Mouse (Mus musculus): Measurements from ENCODE around the gene Kdm4b. TPM values are rescaled to one million over a fixed set of nuclear protein-coding genes. Genes with fewer than 3 reads are reported as not detected.

The Kdm4b gene
- polyA plus RNA-seq, 1 experiment from 2014 or later: 63.4 TPM

DNA sequence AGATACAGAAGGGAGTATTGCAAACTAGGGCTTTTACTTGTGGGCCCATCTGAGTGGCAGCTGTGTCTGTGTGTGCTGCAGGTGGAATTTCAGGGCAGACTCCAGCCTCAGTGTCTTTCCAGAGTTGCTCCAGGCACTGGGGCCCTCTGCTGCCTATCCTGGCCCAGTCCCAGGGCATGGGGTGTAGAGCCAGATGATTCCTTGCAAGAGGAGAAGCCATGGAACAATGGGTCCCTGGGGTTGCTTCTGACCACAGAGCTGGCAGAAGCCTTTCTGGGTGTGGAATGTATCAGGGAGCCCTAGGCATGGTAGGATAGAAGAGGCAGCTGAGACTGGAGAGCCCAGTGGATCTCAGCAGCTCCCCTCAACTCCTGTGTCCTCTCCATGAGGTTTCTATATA, 5.4 kb downstream of the Kdm4b start:
- ATAC-seq (ENCODE audit: low FRiP score): no peak
- H3K9me3 ChIP-seq: no peaks in the 10 kb centered on the region
- no peak overlapping the region for H3K4me3 ChIP-seq (replicated peaks)
- peaks cover 42% of the 10 kb centered on the region for H3K4me1 ChIP-seq
- H3K9ac ChIP-seq: no peak overlapping the region; the same call in 1 of the 2 replicates
- no peaks in the 10 kb centered on the region for H3K27me3 ChIP-seq
- H3K27ac ChIP-seq: no peak overlapping the region
- no peak overlapping the region for H3K4me2 ChIP-seq
- peaks cover 4% of the 10 kb centered on the region; the same call in 1 of the 2 replicates for H3K36me3 ChIP-seq (replicated peaks)

DNA sequence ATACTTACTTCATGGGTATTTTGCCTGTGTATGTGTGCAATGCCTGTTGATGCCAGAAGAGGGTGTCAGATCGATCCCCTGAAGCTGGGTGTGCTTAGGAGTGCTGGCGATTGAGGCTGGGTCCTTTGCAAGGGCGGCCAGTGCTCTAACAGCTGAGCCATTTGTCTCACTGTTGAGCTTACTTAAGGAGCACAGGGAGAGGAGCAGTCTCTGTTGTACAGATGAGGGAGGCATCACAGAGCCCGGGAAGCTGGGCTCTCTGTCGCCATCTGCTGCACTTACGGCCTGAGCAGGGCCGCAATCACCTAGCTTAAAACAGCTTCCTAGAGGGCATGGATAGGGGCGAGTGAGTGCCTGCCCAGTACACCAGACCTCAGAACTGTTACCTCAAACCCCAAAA, 7.1 kb downstream of the Kdm4b start:
- no peak overlapping the region for H3K4me2 ChIP-seq
- no peak overlapping the region for H3K27ac ChIP-seq
- peak; percentile 24; the same call in 1 of the 2 replicates for ATAC-seq (ENCODE audit: low FRiP score)
- H3K36me3 ChIP-seq (replicated peaks): peaks cover 4% of the 10 kb centered on the region; the same call in 1 of the 2 replicates
- no peaks in the 10 kb centered on the region for H3K27me3 ChIP-seq
- 46% methylated on average over 8 of the region's 8 CpGs for WGBS
- H3K4me3 ChIP-seq (replicated peaks): no peak overlapping the region
- H3K9me3 ChIP-seq: no peaks in the 10 kb centered on the region
- H3K9ac ChIP-seq: no peak overlapping the region
- peaks cover 33% of the 10 kb centered on the region for H3K4me1 ChIP-seq

DNA sequence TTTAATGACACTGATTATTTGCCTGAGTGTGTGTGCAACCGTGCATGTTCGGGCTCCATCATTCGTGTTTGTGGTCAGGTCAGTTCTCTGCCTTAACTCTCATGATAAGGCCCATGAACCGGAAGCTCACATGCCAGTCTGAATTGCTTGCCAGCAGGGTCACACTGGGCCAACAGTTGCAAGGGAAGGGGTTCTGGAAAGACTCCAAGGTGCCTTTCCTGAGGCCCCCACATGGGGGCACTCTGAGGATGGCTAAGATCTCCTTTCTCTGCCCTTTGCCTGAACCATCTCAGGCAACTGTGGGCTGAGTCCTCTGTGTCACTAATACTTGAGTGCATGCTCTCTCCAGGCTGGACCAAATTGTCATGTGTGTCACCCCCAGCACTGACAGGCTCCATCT, 11.3 kb downstream of the Kdm4b start:
- 74% methylated on average over 4 of the region's 4 CpGs for WGBS
- H3K9me3 ChIP-seq: no peaks in the 10 kb centered on the region
- no peak for ATAC-seq (ENCODE audit: low FRiP score)
- no peaks in the 10 kb centered on the region for H3K27me3 ChIP-seq
- H3K27ac ChIP-seq: no peak overlapping the region
- H3K36me3 ChIP-seq (replicated peaks): peaks cover 4% of the 10 kb centered on the region; the same call in 1 of the 2 replicates
- H3K4me2 ChIP-seq: no peak overlapping the region
- no peak overlapping the region for H3K9ac ChIP-seq
- no peak overlapping the region for H3K4me3 ChIP-seq (replicated peaks)
- H3K4me1 ChIP-seq: peaks cover 11% of the 10 kb centered on the region

DNA sequence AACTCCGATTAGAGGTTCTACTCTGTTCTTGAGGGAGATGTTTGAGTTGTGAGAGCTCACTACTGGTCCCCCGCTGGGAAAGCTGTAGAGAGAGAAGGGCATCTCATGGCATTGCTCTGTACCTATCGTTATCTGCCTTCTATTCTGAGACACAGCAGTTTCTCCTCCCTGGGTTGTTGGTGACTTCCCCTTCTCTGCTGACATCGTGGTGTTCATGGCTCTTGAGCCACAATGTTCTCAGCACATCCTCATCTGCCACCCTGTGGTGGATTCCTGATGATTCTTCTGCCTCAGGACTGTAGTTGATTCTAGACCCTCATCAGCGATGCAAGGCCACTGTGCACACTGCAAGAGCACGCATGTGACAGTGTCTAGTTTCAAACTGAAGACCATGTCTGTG, 11.9 kb downstream of the Kdm4b start:
- Histone ChIP-seq H3K4me1 (peaks cover 11% of the 10 kb centered on the region), H3K27ac (no peak overlapping the region), H3K9me3 (no peaks in the 10 kb centered on the region), H3K4me2 (no peak overlapping the region), H3K9ac (no peak overlapping the region), H3K4me3 (replicated peaks) (no peak overlapping the region), H3K36me3 (replicated peaks) (peaks cover 4% of the 10 kb centered on the region; the same call in 1 of the 2 replicates), H3K27me3 (no peaks in the 10 kb centered on the region)
- 95% methylated on average over 6 of the region's 6 CpGs for WGBS
- ATAC-seq (ENCODE audit: low FRiP score): no peak

DNA sequence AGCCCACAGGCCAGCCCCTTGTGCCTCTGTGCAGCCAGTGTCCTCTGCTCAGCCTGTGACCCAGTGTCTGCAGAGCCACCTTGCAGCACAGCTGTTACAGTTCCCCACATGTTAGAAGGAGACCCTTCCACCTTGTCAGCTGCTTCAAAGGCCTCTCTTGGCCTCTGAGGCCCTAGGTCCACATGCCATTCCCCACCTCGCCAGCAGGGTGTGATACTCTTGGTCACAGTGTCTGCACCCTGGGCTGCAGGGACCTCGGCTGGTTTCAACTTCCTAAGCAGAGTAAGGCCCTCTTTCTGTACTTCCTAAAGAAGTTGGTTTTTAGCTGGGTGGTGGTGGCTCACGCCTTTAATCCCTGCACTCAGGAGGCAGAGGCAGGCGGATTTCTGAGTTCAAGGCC, 13.0 kb downstream of the Kdm4b start:
- no peak overlapping the region for H3K27ac ChIP-seq
- H3K4me2 ChIP-seq: no peak overlapping the region
- no peak overlapping the region for H3K9ac ChIP-seq
- H3K4me1 ChIP-seq: peaks cover 11% of the 10 kb centered on the region
- no peaks in the 10 kb centered on the region for H3K9me3 ChIP-seq
- H3K36me3 ChIP-seq (replicated peaks): peaks cover 4% of the 10 kb centered on the region; the same call in 1 of the 2 replicates
- no peak overlapping the region for H3K4me3 ChIP-seq (replicated peaks)
- WGBS: 59% methylated on average over 4 of the region's 4 CpGs
- H3K27me3 ChIP-seq: no peaks in the 10 kb centered on the region
- ATAC-seq (ENCODE audit: low FRiP score): no peak

DNA sequence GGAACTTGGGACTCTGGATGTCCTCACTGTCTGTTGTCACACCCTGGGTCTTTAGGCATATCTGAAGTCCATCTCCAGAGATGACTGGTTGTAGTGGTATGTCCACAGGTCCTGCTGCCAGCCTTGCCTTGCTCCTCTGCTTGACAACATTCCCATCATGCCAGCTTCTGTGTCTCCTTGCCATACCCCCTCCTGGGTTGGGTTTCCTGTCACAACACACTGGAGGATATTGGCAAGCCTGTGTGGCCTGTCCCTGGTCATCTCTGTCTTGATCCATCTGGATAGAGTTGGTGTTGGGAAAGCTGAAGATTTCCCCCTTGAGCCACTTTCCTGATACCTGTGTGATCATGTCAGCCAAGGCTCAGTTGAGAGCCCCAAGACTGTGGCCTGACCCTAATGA, 14.9 kb downstream of the Kdm4b start:
- Histone ChIP-seq H3K27me3 (no peaks in the 10 kb centered on the region), H3K36me3 (replicated peaks) (peaks cover 3% of the 10 kb centered on the region; the same call in 1 of the 2 replicates), H3K27ac (no peak overlapping the region), H3K4me2 (no peak overlapping the region), H3K4me1 (peaks cover 11% of the 10 kb centered on the region), H3K9me3 (no peaks in the 10 kb centered on the region), H3K4me3 (replicated peaks) (no peak overlapping the region), H3K9ac (no peak overlapping the region)
- no peak for ATAC-seq (ENCODE audit: low FRiP score)

DNA sequence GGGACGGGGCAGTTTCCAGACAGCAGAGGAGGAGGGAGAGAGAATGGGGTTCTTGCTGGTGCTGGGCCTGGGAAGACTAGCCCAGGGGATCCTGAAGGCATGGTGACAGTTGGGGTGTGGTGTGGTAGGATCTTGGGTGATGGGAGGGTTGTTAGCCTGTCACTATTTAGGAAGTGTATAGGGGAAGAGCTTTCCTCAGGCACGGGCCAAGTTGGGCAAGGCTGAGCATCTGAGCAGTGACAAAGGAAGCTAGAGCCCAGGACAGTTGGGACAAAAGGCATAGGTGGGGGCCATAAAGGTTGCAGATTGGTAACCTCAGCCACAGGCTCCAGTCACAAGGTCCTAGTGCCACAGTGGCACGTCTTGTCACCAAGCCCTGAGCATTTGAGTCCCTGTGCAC, 17.6 kb downstream of the Kdm4b start:
- Histone ChIP-seq H3K9ac (0 out of 2 replicates have a peak overlapping the region, but pooled peaks have one; percentile 4), H3K4me1 (peaks cover 12% of the 10 kb centered on the region; the same call in 1 of the 2 replicates), H3K36me3 (replicated peaks) (peaks cover 3% of the 10 kb centered on the region; the same call in 1 of the 2 replicates), H3K4me3 (replicated peaks) (no peak overlapping the region), H3K4me2 (no peak overlapping the region), H3K9me3 (no peaks in the 10 kb centered on the region), H3K27ac (no peak overlapping the region), H3K27me3 (no peaks in the 10 kb centered on the region)
- ATAC-seq (ENCODE audit: low FRiP score): no peak
- 82% methylated on average over 3 of the region's 3 CpGs for WGBS

DNA sequence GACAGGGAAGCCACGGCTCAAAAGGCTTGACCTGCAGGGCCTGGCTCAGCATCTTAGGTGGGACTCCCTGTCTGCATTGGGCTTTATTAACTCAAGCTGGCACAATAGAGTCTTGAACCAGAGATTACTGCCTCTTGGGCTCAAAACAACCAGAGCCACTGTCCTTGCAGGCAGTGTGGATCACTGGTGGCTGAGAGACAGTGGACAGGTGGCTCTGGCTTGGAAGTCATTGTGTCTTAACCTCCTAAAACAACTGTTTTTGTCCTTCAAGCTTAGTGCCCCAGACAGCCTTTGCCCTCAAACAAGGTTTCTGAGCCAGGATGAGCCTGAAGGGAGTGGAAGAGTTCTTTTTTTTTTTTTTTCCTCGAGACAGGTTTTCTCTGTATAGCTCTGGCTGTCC, 19.5 kb downstream of the Kdm4b start:
- no peak for ATAC-seq (ENCODE audit: low FRiP score)
- Histone ChIP-seq H3K4me3 (replicated peaks) (no peak overlapping the region), H3K9me3 (no peaks in the 10 kb centered on the region), H3K4me2 (no peak overlapping the region), H3K27ac (no peak overlapping the region), H3K4me1 (0 out of 2 replicates have a peak, but pooled peaks cover 14% of the 10 kb centered on the region), H3K9ac (no peak overlapping the region), H3K36me3 (replicated peaks) (peaks cover 3% of the 10 kb centered on the region; the same call in 1 of the 2 replicates), H3K27me3 (no peaks in the 10 kb centered on the region)
- WGBS: 65% methylated on average over 2 of the region's 2 CpGs

DNA sequence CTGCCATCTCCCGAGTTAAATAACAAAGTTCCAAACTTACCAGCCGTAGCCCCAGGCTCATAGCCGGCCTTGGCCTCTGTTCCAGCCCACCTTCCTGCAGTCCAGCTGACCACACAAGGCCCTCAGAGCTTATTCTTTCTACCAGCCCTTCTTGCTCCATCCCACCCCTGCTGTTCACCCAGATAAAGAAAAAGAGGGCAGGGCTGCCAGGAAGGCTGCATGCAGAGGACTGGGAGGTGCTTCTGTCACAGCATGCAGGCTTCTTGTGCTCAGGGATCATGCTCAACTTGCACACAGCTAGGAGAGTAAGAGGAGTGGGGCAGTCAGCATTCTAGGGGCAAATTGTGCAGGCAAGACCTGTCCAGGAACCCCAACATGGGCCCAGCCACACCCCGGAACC, 22.3 kb downstream of the Kdm4b start:
- Histone ChIP-seq H3K9me3 (no peaks in the 10 kb centered on the region), H3K4me1 (0 out of 2 replicates have a peak, but pooled peaks cover 11% of the 10 kb centered on the region), H3K4me2 (no peak overlapping the region), H3K27me3 (no peaks in the 10 kb centered on the region), H3K9ac (no peak overlapping the region), H3K27ac (no peak overlapping the region), H3K36me3 (replicated peaks) (peaks cover 22% of the 10 kb centered on the region), H3K4me3 (replicated peaks) (no peak overlapping the region)
- no peak for ATAC-seq (ENCODE audit: low FRiP score)
- 68% methylated on average over 4 of the region's 4 CpGs for WGBS

DNA sequence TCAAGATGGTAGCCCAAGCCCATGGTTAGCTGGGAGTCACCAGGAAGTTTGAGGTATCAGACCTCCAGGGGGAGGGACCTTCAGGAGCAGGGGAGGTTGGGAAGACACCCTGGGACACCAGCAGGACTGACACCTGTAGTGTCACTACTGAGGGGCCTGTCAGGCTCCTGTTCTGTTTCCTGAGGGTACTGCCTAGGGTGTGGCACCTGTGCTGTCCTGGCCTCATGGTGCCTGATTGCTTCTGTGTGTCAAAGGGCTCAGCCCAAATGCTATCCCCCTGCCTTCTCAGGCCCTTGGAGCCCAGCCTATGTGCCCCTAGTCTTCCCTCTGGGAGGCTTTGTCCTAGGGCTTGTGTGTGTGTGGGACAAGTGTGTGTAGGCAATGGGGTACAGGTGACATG, 22.7 kb downstream of the Kdm4b start:
- Histone ChIP-seq H3K36me3 (replicated peaks) (peaks cover 27% of the 10 kb centered on the region), H3K4me1 (0 out of 2 replicates have a peak, but pooled peaks cover 11% of the 10 kb centered on the region), H3K9me3 (no peaks in the 10 kb centered on the region), H3K4me3 (replicated peaks) (no peak overlapping the region), H3K4me2 (no peak overlapping the region), H3K9ac (no peak overlapping the region), H3K27me3 (no peaks in the 10 kb centered on the region), H3K27ac (peak overlapping the region; percentile 1; the same call in 1 of the 2 replicates)
- no peak for ATAC-seq (ENCODE audit: low FRiP score)

DNA sequence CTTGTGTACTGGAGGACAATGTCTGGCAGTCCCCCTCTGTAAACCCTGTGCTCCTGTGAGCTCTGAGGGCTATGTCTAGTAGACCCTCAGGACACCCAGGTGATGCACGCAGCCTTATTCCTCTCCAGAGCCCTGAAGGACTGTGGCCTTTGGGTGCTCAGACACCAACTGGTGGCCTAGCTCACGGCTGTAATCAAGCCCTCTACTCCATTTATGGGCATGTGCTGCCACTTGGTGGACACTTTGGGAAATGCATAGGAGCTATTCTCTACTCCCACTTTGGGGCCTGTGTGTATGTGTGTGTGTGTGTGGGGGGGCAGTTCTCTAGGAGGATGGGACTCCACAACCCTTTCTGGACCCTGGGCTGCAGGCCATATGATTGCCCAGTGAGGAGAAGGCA, 24.8 kb downstream of the Kdm4b start:
- Histone ChIP-seq H3K27ac (no peak overlapping the region), H3K36me3 (replicated peaks) (peaks cover 45% of the 10 kb centered on the region), H3K9me3 (no peaks in the 10 kb centered on the region), H3K4me1 (0 out of 2 replicates have a peak, but pooled peaks cover 11% of the 10 kb centered on the region), H3K27me3 (no peaks in the 10 kb centered on the region), H3K4me2 (no peak overlapping the region), H3K9ac (no peak overlapping the region), H3K4me3 (replicated peaks) (no peak overlapping the region)
- WGBS: 38% methylated on average over 2 of the region's 2 CpGs
- ATAC-seq (ENCODE audit: low FRiP score): peak; percentile 70

DNA sequence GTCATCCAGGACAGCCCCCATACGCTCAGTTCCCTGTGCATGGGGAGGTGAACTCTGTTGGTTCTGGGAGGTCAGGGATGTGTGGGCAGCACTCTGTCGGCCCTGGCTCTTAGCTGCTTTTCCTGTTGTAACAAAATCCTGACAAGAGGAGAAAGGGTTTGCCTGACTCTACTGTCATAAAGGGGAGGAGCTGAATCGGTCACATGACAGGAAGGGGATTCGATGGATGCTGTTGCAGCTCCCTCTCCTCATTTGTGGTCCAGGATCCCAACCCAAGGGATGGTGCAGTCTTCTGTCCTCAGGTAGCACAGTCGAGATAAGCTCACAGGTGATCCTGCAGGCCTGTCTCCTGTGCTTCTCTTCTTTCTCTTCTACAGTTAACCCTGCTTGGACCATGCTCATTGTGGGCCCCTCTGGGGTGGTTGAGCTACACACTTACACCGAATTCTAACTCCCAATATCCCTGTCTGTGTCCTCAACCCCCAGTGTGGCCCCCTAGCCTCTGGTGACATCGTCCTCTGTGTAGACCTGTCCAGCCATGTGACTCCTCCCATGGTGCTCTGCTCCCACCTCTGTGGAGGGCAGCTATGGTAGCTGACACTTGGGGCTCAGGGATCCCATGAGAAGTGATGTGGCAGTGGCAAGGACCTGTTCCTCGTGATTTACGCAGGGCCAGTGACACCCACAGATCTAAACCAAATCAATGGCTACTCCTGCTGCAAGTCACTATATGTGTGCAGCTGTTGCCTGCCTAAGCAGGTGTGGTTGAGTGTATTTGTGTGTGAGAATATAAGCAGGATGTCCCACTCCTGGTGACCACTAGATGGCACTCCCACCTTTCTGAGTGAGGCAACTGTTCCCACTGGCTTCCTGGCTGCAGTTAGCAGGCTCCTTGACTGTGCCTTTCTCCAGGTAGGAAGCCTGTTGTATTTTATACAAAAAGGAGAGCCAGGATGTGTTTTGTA, 31.3 kb downstream of the Kdm4b start:
- Histone ChIP-seq H3K4me1 (0 out of 2 replicates have a peak, but pooled peaks cover 9% of the 10 kb centered on the region), H3K27ac (no peak overlapping the region), H3K9me3 (no peaks in the 10 kb centered on the region), H3K4me2 (no peak overlapping the region), H3K4me3 (replicated peaks) (no peak overlapping the region), H3K27me3 (no peaks in the 10 kb centered on the region), H3K36me3 (replicated peaks) (peaks cover 85% of the 10 kb centered on the region), H3K9ac (no peak overlapping the region)
- ATAC-seq (ENCODE audit: low FRiP score): peak; percentile 72
- 77% methylated on average over 9 of the region's 9 CpGs for WGBS
